Mouse (Mus musculus) adrenal gland, adult 10 weeks (tissue): ENCODE results near the gene Paqr8. TPM values are rescaled to one million over a fixed set of nuclear protein-coding genes. Genes with fewer than 3 reads are reported as not detected.

Experiments
- polyA plus RNA-seq: library from polyadenylated mRNA; stranded (reverse); fragments of 350-450 nt; fragmentation: Illumina TruSeq; extraction: RNeasy Lipid Tissue Mini Kit (QIAGEN cat#74804); gene quantifications from one replicate; pipeline ENCODE4 v1.2.3, GENCODE M21; 2014; ENCODE audit warnings: low read depth, low replicate concordance

Gene Paqr8
- 127 TPM for polyA plus RNA-seq

GRCm38 (mm10) chr1:20890404-20890921 is at the start of gene Paqr8:
TSS of gene Paqr8 (plus strand) at chr1:20890606.

GRCm38 (mm10) chr1:20951300-20951763 is 60.9 kb downstream of the Paqr8 start, which contains the start of gene Efhc1:
TSS of gene Efhc1 (plus strand) at chr1:20951626.

Other genes with a start within 250 kb of the Paqr8 start
- gene Il17a, start 159.7 kb upstream of the Paqr8 start, polyA plus RNA-seq, result not detected
- gene Il17f, start 100.0 kb upstream of the Paqr8 start, polyA plus RNA-seq, result not detected
- gene Mcm3, start 70.3 kb upstream of the Paqr8 start, polyA plus RNA-seq, result 3.1 TPM
- gene Efhc1, start 61.0 kb downstream of the Paqr8 start, polyA plus RNA-seq, result 3.3 TPM
- 1.9 TPM for gene Tram2, start 188.6 kb downstream of the Paqr8 start, polyA plus RNA-seq